Mouse (Mus musculus) inflammation-experienced regulatory T-cells, adult 6 months (primary cell): ENCODE results near the gene Ptges3l. TPM values are rescaled to one million over a fixed set of nuclear protein-coding genes. Genes with fewer than 3 reads are reported as not detected.
"Not testable (repeated sequence)": the region's sequence is repeated elsewhere in the genome, so short reads cannot be mapped to it uniquely, and the experiment has no call there.

ENCODE experiments used
- ATAC-seq: one replicate; pipeline ENCODE4 v1.8.0; 2017
- polyA plus RNA-seq, 3 experiments: library from polyadenylated mRNA; unstranded; fragments of 100-300 nt; shearing (Covaris generic); gene quantifications; one replicate each; pipeline ENCODE4 v1.2.1; 2017

The Ptges3l gene
- polyA plus RNA-seq = 1 to 10 TPM; 1.6 to 2.2 (median 2.1) TPM

- peak; percentile 95 for ATAC-seq
Observed at GRCm38 (mm10) chr11:101424925-101425813, at the start of gene Ptges3l, which contains the start of gene Rundc1. Ptges3l (minus strand) TSS chr11:101425333. Rundc1 (plus strand) TSS chr11:101425085.

GRCm38 (mm10) chr11:101474298-101474697, 49.2 kb upstream of the Ptges3l start:
- ATAC-seq = no peak

- not testable (repeated sequence) for ATAC-seq
Observed at GRCm38 (mm10) chr11:101473686-101474085, 48.6 kb upstream of the Ptges3l start.

DNA sequence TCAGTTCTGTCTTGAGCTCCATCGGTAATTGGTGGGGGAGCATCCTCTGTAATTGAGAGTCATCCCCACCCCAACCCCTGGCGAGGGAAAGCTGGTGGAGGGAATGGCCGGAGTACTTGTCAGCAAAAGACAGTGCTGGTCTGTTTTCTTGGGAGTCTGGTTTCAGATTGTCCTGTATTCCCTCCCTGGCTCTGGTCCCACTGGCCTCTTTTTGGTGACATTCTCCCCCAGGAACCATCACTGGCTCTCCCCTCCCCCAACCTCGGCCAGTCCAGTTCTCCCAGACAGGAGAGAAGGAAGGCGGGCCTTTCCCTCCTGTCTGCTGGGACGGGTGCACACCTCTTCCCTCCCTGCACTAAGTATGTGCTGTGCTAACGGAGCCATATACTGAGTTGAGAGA, 47.2 kb upstream of the Ptges3l start:
- no peak for ATAC-seq

DNA sequence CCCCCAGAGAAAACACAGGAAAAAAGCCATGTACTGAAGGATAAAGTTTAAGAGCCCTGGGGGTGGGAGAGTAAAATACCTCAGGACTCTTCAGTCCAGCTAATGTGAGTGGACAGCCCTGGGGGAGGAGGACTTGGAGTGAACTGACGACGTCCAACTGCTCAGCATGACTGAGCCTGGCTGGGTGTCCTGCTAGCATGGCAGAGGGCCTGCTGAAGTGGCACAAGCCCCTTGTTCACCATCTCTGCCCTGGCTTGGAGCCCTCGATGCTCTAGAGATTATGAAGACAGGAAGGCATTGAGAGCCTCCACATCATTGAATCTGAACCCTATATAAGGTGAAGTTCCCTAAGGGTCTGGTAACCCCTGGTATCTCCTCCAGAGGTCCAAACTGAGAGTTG, 46.8 kb upstream of the Ptges3l start:
- no peak for ATAC-seq

DNA sequence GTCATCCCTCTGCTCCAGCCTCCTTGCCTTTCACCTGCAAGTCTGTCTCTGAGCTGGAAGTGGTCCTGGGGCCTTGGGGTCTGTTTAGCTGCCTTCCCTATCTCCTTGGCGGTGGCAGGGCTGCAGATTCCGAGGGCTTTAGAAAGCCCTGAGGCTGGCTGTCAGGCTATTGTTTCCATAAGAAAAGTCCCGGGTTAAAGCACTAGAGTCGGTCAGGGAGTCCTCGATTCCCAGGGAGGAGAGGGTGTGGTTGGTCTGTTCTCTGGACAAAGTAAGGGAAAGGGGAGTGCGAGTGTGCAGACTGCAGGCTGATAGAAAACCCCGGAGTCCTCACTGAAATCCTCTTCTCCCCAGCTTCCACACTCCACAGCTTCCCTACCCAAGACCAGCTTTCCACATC, 45.1 kb upstream of the Ptges3l start:
- no peak for ATAC-seq

- no peak for ATAC-seq
Observed at GRCm38 (mm10) chr11:101469155-101469554, 44.0 kb upstream of the Ptges3l start.

DNA sequence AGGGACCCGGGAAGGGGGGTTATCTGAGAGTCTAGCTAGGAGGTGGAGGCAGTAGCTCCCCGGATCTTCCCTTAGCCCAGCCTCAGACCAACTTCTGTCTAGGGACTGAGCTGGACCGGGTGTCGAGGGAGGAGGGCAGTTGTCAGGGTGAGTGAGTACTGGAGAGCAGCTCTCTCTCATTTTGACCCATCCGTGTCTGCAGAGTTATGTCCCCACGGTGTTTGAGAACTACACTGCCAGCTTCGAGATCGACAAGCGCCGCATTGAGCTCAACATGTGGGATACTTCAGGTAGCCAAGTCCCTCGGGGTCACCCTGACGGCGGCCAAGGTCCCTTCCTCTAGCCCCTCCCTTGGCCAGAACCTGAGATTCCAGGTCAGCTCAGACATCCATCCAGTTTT, 43.6 kb upstream of the Ptges3l start:
- ATAC-seq = no peak

GRCm38 (mm10) chr11:101468263-101468688, 43.1 kb upstream of the Ptges3l start:
- ATAC-seq = no peak

DNA sequence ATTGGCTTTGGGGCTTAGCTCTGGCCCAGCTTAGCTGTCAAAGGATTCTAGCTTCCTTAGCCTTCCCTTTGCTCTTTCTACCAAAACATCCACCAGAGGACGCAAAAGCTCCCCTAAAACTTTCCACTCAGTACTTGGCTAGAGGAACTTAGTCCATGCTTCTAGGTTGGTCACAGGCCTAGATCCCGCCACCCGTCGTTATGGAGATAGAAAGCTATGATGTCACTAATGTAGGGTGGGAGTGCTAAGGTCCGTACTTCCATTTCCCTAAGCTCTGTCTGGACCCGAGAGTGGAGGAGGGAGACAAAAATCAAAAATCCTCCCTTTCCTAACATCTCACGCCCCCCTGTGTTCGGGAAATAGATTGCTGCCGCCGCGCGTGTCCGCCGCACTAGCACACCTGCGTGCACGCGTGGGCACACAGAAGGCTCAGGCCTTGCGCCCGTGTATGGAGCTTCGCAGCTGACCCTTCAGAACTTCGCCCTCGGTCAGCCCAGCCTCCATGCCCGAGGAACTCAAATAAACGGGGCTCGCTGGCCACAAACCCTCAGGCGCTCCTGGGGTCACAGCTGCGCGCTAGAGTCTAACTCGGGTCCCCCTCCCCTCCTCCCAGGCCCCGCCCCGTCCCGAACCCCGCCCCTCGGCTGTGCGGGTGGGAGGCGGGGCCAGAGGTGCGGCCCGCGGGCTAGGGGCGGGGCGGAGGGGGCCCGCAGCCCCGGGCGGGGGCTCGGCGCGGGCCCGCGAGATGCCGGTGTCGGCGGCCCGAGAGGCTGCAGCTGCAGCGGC, 42.5 kb upstream of the Ptges3l start:
- peak; percentile 37 for ATAC-seq

DNA sequence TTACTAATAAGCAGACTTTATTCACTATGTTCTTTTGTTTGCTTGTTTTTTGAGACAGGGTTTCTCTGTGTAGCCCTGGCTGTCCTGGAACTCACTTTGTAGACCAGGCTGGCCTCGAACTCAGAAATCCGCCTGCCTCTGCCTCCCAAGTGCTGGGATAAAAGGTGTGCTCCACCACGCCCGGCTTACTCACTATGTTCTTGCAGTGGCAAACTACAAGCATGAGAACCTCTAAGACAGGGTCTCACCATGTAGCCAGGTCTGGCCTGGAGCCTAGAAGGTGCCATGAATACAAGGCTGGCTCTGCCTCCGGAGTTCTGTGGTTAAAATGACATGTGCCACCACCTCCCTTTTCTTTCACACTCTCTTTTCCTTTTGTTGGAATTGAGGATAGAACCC, 41.4 kb upstream of the Ptges3l start:
- ATAC-seq = not testable (repeated sequence)

DNA sequence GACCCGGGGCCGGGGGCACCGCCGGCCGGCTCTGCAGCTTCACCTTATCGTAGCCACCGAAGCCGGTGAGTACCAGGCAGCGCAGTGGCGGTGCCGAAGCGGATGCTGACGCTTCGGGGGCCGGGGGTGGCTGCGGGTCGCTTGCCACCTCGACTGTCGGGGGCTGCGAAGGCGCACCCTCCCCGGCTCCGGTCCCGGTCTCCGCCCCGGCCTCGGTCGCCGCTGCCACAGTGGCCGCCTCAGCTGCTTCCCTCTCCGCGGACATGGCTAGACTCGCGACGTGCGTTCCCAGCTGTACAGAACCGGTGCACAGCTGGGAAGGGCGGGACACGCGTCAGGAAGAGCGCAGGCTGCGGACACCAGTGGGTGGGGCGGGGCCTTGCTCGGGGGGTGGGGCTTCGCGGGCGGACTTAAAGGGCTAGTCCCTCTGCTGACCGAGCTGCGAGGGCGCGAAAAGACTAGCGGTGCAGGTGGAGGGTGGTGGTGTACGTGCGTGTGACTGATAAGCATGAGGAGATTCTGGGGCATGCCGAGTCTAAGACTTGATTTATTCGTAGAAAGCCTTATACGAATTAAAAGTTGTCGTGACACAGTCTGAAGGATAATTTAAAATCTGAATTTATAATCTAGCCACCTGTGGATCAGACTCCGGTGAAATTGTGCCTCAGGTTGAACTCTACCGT, 40.9 kb upstream of the Ptges3l start, which contains the start of gene Vat1:
TSS of gene Vat1 (minus strand) at position 362 of the 683 bp plus-strand sequence.
- peak; percentile 34 for ATAC-seq

GRCm38 (mm10) chr11:101465101-101465868, 40.2 kb upstream of the Ptges3l start:
- ATAC-seq = peak; percentile 19

DNA sequence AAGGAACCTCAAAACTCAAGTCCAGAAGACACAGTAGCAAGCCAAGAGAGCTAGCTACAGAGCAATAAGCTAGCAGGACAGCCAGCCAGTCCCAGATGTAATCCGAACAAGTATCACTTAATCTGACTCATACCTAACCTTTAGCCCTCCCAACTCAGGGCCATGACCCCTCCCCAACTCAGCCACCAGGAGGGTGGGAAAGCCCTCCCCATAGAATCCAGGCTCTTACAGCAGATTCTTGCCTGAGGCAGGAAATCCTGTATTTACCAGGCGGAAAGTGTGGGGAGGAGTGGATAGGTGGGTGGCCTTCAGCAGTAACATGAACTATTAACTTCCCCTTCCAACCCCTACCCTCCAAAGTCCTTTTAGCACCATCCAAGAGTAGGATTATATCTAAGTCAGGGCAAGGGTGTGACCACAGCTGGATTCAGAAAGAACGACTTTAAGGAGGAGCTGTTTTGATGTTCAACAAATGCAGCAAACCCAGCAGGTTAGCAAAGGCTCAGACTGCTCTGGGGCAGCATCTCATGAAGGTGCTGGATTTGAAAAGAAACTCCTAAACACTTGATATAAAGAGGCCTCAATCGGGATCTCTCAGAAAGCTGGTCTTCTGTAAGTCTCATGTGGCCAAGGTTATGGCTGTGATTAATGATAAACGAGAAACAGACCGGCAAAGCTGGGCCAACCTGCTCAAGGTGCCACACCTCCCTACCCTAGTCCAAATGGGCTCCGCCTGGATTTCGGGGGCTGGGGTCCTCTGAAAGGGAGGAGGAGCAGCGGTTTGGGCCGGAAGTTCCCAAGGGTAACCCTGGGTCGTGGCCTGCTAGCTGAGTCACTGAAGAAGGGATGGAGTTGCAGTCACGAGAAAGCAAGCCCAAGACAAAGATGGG, 39.3 kb upstream of the Ptges3l start, which contains the start of gene Rnd2:
TSS of gene Rnd2 (plus strand) at position 789 of the 890 bp plus-strand sequence.
- no peak for ATAC-seq

- no peak for ATAC-seq
Observed at GRCm38 (mm10) chr11:101462583-101463440, 37.7 kb upstream of the Ptges3l start.

DNA sequence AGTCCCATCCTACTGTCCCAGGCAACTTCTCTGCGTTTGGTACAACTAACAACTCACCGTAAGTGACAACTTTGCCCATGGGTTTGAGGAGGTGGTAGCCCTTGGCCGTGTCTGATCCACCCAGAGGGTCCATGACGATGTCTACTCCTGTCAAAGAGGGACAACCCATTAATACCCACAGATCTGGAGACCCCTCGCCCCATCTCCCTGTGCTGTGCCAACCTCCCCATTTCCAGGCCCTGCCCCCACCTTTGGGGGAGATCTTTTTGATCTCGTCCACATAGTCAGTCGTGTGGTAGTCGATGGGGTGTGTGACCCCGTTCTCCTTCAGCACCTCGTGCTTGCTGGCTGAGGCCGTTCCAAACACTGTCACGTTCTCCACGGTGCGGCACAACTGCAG, 37.0 kb upstream of the Ptges3l start:
- ATAC-seq = no peak

DNA sequence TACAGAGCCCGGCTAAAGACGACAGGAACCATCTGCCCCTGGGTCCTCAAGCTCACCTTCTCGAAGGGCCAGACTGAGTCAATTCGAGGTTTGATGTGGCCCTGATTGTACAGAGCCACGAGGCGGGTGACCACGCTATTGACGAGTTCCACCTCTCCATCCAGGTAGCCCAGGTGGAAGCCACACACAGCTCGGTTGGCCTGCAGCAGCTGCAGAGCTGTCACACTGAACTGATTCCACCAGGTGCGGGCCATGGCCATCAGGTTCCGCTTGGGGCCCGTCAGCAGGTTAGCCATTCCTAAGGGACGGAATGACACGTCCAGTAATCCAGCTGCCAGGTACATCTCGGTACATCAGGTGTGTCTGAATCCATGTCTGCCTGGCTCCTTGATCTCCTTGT, 35.2 kb upstream of the Ptges3l start:
- no peak for ATAC-seq

GRCm38 (mm10) chr11:101459716-101460115, 34.6 kb upstream of the Ptges3l start:
- ATAC-seq = no peak

DNA sequence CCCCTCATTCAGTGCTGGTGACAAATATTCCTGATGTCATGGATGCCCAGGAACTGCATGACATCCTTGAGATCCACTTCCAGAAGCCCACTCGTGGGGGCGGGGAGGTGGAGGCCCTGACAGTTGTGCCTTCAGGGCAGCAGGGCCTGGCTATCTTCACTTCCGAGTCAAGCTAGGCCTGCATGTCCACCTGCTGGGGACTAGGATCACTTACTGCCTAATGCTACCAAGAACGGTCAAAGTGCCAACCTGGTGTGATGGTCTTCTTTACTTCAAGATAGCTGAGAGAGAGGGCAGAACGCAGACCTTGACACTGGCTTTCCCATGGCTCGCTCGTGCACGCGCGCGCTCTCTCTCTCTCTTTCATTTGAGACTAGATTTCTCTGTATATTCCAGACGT, 33.1 kb upstream of the Ptges3l start:
- no peak for ATAC-seq

GRCm38 (mm10) chr11:101457631-101458030, 32.5 kb upstream of the Ptges3l start:
- ATAC-seq = no peak
